Mouse (Mus musculus): ENCODE results near the gene Prp2.
"Not testable (repeated sequence)": the region's sequence is repeated elsewhere in the genome, so short reads cannot be mapped to it uniquely, and the experiment has no call there.

Gene Prp2

GRCm38 (mm10) chr6:132595613-132596012 lies at the start of gene Prp2:
Gene Prp2, plus strand, starts transcription at chr6:132595913.
- DNase-seq (ENCODE audit: low read depth, low spot score): not testable (repeated sequence)

GRCm38 (mm10) chr6:132569509-132569908 lies 26.2 kb upstream of the Prp2 start, which contains the start of gene Prh1:
Gene Prh1, plus strand, starts transcription at chr6:132569809.
- DNase-seq (ENCODE audit: low read depth, low spot score): not testable (repeated sequence)

GRCm38 (mm10) chr6:132649399-132649798 lies 53.7 kb downstream of the Prp2 start:
- peak; percentile 36 for DNase-seq (ENCODE audit: low read depth, low spot score)

All from R1 (cell line).